16 mouse cellular contexts compared by ENCODE assay signal in the genomic region with DNA sequence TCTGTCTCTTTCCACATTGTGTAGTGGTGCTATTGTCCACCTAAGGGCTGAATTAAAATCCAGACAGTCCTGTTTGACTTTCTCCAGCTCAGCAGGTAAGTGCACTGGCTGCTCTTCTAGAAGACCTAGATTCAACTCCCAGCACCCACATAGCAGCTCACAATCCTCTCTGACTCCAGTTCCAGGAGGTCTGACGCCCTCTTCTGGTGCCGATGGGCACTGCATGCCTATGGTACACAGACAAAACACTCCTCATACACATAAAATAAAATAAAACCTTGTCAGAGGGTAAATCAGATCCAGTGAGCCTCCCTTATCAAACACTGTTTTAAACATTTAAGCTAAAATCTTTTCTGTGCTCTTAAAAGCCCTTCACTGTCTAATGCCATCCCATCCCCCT. TPM values are rescaled to one million over a fixed set of nuclear protein-coding genes. Genes with fewer than 3 reads are reported as not detected.
DNase-seq lines count a peak whose midpoint lies in the region; ATAC-seq and TF ChIP-seq lines count a peak whose summit lies in the region.
"Had no signal": no experiment of that assay in that cellular context is flagged by ENCODE, and none has a peak within 500 bp of the region (broad histone marks: within the 10 kb centered on the region; RNA-seq: fewer than 3 reads in every experiment).

No protein-coding gene starts in this region.

- DNase-seq in heart, adult 8-10 months (ENCODE audit: low spot score), result no peak
- DNase-seq in liver, postnatal 0 days, result no peak
- no peak for DNase-seq in liver, embryonic 11.5 days (ENCODE audit: low spot score)
- DNase-seq in ES-CJ7 (ENCODE audit: low read depth, low spot score), result peak; percentile 55
- no peak for DNase-seq in cerebellum, adult 8-10 months
- DNase-seq in urinary bladder, postnatal 25 days (ENCODE audit: low spot score), result no peak
- DNase-seq: adrenal gland, postnatal 10 days; cerebellum, adult 11-12 months; right cerebral cortex, postnatal 25 days had no signal

- no peak overlapping the region for H3K9ac ChIP-seq in heart, embryonic 16.5 days (ENCODE audit: low read length)
- H3K9ac ChIP-seq in liver, postnatal 0 days (replicated peaks), result no peak overlapping the region
- H3K9ac ChIP-seq in liver, embryonic 11.5 days (ENCODE audit: low read depth, low read length), result no peak overlapping the region
- no peak overlapping the region for H3K9ac ChIP-seq in embryonic facial prominence, embryonic 15.5 days
- H3K9ac ChIP-seq: forebrain, embryonic 13.5 days; liver, embryonic 15.5 days; neural tube, embryonic 15.5 days had no signal

- WGBS in heart, embryonic 16.5 days, result 56% methylated on average over 2 of the region's 2 CpGs
- 58% methylated on average over 2 of the region's 2 CpGs for WGBS in liver, postnatal 0 days (ENCODE audit: insufficient replicate concordance)
- WGBS in liver, embryonic 11.5 days, result 40% methylated on average over 2 of the region's 2 CpGs
- 68% methylated on average over 2 of the region's 2 CpGs for WGBS in embryonic facial prominence, embryonic 15.5 days

- peaks cover 12% of the 10 kb centered on the region for H3K4me1 ChIP-seq in heart, embryonic 16.5 days (ENCODE audit: control insufficient read depth, insufficient read depth, low read length)
- no peaks in the 10 kb centered on the region for H3K4me1 ChIP-seq in liver, postnatal 0 days (ENCODE audit: insufficient read depth)
- no peaks in the 10 kb centered on the region; the same call in 1 of the 2 replicates for H3K4me1 ChIP-seq in liver, embryonic 11.5 days (replicated peaks; ENCODE audit: control insufficient read depth, insufficient read depth, low read length)
- peaks cover 13% of the 10 kb centered on the region for H3K4me1 ChIP-seq in embryonic facial prominence, embryonic 15.5 days
- H3K4me1 ChIP-seq: liver, embryonic 15.5 days had no signal

- TF ChIP-seq EP300 in liver, postnatal 0 days (IDR thresholded peaks at IDR 0.05; ENCODE audit: low read depth), result no peak

- TF ChIP-seq CTCF in liver, postnatal 0 days (IDR thresholded peaks at IDR 0.05; ENCODE audit: low read depth), result peak; percentile 46

- no peak for ATAC-seq in heart, embryonic 16.5 days (replicated peaks; ENCODE audit: extremely low read depth, insufficient read depth, low FRiP score)
- no peak for ATAC-seq in liver, postnatal 0 days
- ATAC-seq in liver, embryonic 11.5 days (replicated peaks; ENCODE audit: low FRiP score), result no peak
- ATAC-seq in embryonic facial prominence, embryonic 15.5 days (ENCODE audit: insufficient number of reproducible peaks, low FRiP score, low TSS enrichment, low read depth), result no peak
- ATAC-seq: forebrain, embryonic 13.5 days; hindbrain, embryonic 16.5 days; midbrain, embryonic 16.5 days had no signal

- H3K4me2 ChIP-seq in heart, embryonic 16.5 days (ENCODE audit: low read depth, low read length), result peak overlapping the region; percentile 50; the same call in 1 of the 2 replicates
- no peak overlapping the region for H3K4me2 ChIP-seq in liver, postnatal 0 days (ENCODE audit: low read depth, low read length)
- no peak overlapping the region for H3K4me2 ChIP-seq in liver, embryonic 11.5 days
- no peak overlapping the region for H3K4me2 ChIP-seq in embryonic facial prominence, embryonic 15.5 days (replicated peaks)
- H3K4me2 ChIP-seq: forebrain, embryonic 13.5 days; liver, embryonic 15.5 days; neural tube, embryonic 15.5 days had no signal

- H3K27me3 ChIP-seq in heart, embryonic 16.5 days (ENCODE audit: control insufficient read depth, insufficient read depth, low read length), result no peaks in the 10 kb centered on the region
- H3K27me3 ChIP-seq in liver, postnatal 0 days (ENCODE audit: insufficient read depth, low read length), result no peaks in the 10 kb centered on the region
- no peaks in the 10 kb centered on the region; the same call in 1 of the 2 replicates for H3K27me3 ChIP-seq in liver, embryonic 11.5 days (replicated peaks; ENCODE audit: control insufficient read depth, insufficient read depth, low read length)
- no peaks in the 10 kb centered on the region for H3K27me3 ChIP-seq in embryonic facial prominence, embryonic 15.5 days
- H3K27me3 ChIP-seq: forebrain, embryonic 13.5 days; liver, embryonic 15.5 days; neural tube, embryonic 15.5 days had no signal

- H3K36me3 ChIP-seq in heart, embryonic 16.5 days (ENCODE audit: control insufficient read depth, insufficient read depth), result no peaks in the 10 kb centered on the region
- H3K36me3 ChIP-seq in liver, postnatal 0 days (replicated peaks; ENCODE audit: insufficient read depth, low read length), result no peaks in the 10 kb centered on the region
- no peaks in the 10 kb centered on the region for H3K36me3 ChIP-seq in liver, embryonic 11.5 days (ENCODE audit: control insufficient read depth, insufficient read depth, low read length)
- no peaks in the 10 kb centered on the region for H3K36me3 ChIP-seq in embryonic facial prominence, embryonic 15.5 days
- H3K36me3 ChIP-seq: liver, embryonic 15.5 days; neural tube, embryonic 15.5 days had no signal

- H3K4me3 ChIP-seq in heart, embryonic 16.5 days (ENCODE audit: low read length), result no peak overlapping the region
- no peak overlapping the region for H3K4me3 ChIP-seq in liver, postnatal 0 days (ENCODE audit: low read depth, low read length)
- H3K4me3 ChIP-seq in liver, embryonic 11.5 days (ENCODE audit: low read depth, low read length), result no peak overlapping the region
- no peak overlapping the region for H3K4me3 ChIP-seq in embryonic facial prominence, embryonic 15.5 days (replicated peaks)
- H3K4me3 ChIP-seq: forebrain, embryonic 13.5 days; liver, embryonic 15.5 days; neural tube, embryonic 15.5 days had no signal

- H3K9me3 ChIP-seq in heart, embryonic 16.5 days (replicated peaks; ENCODE audit: control insufficient read depth, low read length), result no peaks in the 10 kb centered on the region
- H3K9me3 ChIP-seq in liver, postnatal 0 days (ENCODE audit: low read length), result no peaks in the 10 kb centered on the region
- H3K9me3 ChIP-seq in liver, embryonic 11.5 days (ENCODE audit: control insufficient read depth, low read length), result no peaks in the 10 kb centered on the region
- H3K9me3 ChIP-seq in embryonic facial prominence, embryonic 15.5 days (replicated peaks), result no peaks in the 10 kb centered on the region
- H3K9me3 ChIP-seq: forebrain, embryonic 13.5 days; liver, embryonic 15.5 days; neural tube, embryonic 15.5 days had no signal

- no peak overlapping the region; the same call in 1 of the 2 replicates for H3K27ac ChIP-seq in heart, embryonic 16.5 days (ENCODE audit: low read length)
- no peak overlapping the region for H3K27ac ChIP-seq in liver, postnatal 0 days (ENCODE audit: low read depth)
- no peak overlapping the region for H3K27ac ChIP-seq in liver, embryonic 11.5 days (ENCODE audit: low read depth, low read length)
- peak overlapping the region; percentile 34; the same call in 1 of the 2 replicates for H3K27ac ChIP-seq in embryonic facial prominence, embryonic 15.5 days (replicated peaks)
- H3K27ac ChIP-seq: forebrain, embryonic 13.5 days; liver, embryonic 15.5 days; neural tube, embryonic 15.5 days had no signal

RNA-seq across cellular contexts. Expression of a gene that starts 0.6 kb away (rescaled TPM):
- 23.6 and 29.5 TPM in 2 replicates for polyA plus RNA-seq in heart, embryonic 16.5 days (2015; fragmentation: Nextera tagmentation; extraction: Ambion mirVana)
- 10 to 100 TPM in 1 of 4 experiments, 1 to 10 TPM in 3; 5.9 to 14.1 (median 8.2) TPM for total RNA-seq in heart, adult 8-10 months (2022)
- 1.6 TPM in 2 replicates for polyA plus RNA-seq in liver, postnatal 0 days (2015; fragmentation: Nextera tagmentation; extraction: Ambion mirVana)
- polyA plus RNA-seq in liver, embryonic 11.5 days (2014; fragmentation: Nextera tagmentation; extraction: Ambion mirVana), result 2.7 and 3.9 TPM in 2 replicates
- 22.2 and 30.8 TPM in 2 replicates for polyA plus RNA-seq in embryonic facial prominence, embryonic 15.5 days (2015; fragmentation: Nextera tagmentation; extraction: Ambion mirVana)

RNA-seq across cellular contexts. Expression of a gene that starts 42.4 kb away (rescaled TPM):
- 49.5 and 50.9 TPM in 2 replicates for polyA plus RNA-seq in heart, embryonic 16.5 days (2015; fragmentation: Nextera tagmentation; extraction: Ambion mirVana)
- 10 to 100 TPM; 18.3 to 35.3 (median 28.0) TPM for total RNA-seq in heart, adult 8-10 months (2022)
- 60.1 and 62.6 TPM in 2 replicates for polyA plus RNA-seq in liver, postnatal 0 days (2015; fragmentation: Nextera tagmentation; extraction: Ambion mirVana)
- polyA plus RNA-seq in liver, embryonic 11.5 days (2014; fragmentation: Nextera tagmentation; extraction: Ambion mirVana), result 38.6 and 39.9 TPM in 2 replicates
- polyA plus RNA-seq in embryonic facial prominence, embryonic 15.5 days (2015; fragmentation: Nextera tagmentation; extraction: Ambion mirVana), result 39.9 and 41.3 TPM in 2 replicates
